21 mouse cellular contexts compared by ENCODE assay signal in the genomic region with DNA sequence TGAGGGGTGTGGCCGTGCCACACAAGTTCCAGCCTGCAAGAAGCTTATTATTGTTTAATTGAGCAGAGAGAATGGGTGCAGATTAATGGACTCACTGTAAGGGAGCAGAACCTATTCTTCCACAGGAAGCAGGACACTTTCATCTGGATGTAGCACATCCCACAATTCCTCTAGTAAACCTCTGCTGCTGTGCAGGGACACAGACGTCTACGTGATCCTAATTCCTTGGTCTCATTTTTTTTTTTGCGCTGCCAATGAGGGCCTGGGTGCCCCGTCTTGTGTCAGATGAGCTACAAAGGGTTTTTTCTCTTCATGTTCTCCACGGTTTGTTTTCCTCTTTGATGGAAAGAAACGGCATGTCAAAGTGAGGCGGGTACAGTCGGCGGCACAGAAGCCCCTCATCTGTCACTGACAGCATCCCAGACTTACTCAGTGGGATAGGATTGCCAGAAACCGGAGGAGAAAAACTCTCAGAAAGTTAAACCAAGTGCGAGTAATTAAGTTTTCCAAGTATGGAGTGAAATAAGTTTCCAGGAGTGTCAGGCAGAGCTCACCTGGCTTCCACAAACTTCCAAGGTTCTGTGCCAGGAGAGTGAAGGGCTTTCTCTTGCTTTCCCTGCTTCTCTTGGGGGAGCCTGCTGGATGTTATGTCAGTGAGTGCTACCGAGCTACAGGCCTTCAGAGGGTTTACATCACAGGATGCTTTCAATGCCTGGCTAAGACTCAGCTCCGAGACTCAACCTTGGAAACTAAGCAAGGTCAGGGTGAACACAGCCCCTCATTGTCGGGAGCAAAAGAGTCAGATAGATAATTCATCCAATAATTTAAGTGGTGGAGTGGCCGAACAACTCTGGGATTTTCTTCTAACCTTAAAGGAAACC.
DNase-seq lines count a peak whose midpoint lies in the region; ATAC-seq and TF ChIP-seq lines count a peak whose summit lies in the region.
"Had no signal": no experiment of that assay in that cellular context is flagged by ENCODE, and none has a peak within 500 bp of the region (broad histone marks: within the 10 kb centered on the region; RNA-seq: fewer than 3 reads in every experiment).

No protein-coding gene starts in this region.

- H3K36me3 ChIP-seq in hindbrain, embryonic 14.5 days (replicated peaks; ENCODE audit: control insufficient read depth, insufficient read depth) = no peaks in the 10 kb centered on the region
- H3K36me3 ChIP-seq in heart, embryonic 10.5 days = no peaks in the 10 kb centered on the region
- H3K36me3 ChIP-seq: embryonic facial prominence, embryonic 15.5 days; kidney, embryonic 15.5 days; liver, embryonic 12.5 days had no signal

- intact Hi-C loops in heart, postnatal 14 days (cut with DNase I) = no loop called here
- intact Hi-C loops in gastrocnemius, adult 2 months (cut with DNase I) = no loop called here

- no peak for TF ChIP-seq CTCF in gastrocnemius, adult 2 months (IDR thresholded peaks at IDR 0.05)

- no peaks in the 10 kb centered on the region; the same call in 1 of the 2 replicates for H3K9me3 ChIP-seq in hindbrain, embryonic 14.5 days (ENCODE audit: control insufficient read depth, low read length)
- peaks cover 2% of the 10 kb centered on the region; the same call in 1 of the 2 replicates for H3K9me3 ChIP-seq in heart, embryonic 10.5 days
- H3K9me3 ChIP-seq: embryonic facial prominence, embryonic 15.5 days; kidney, embryonic 15.5 days; liver, embryonic 12.5 days had no signal

- peak; percentile 55 for DNase-seq in heart, adult 11 months
- DNase-seq in heart, postnatal 14 days = no peak
- peak; percentile 41 for DNase-seq in embryo, embryonic 11 days
- no peak for DNase-seq in hindbrain, embryonic 14.5 days (ENCODE audit: low spot score)
- DNase-seq in neural tube, embryonic 10.5 days (ENCODE audit: extremely low spot score, low spot score) = peak; percentile 35
- DNase-seq in gastrocnemius, adult 2 months = no peak
- no peak for DNase-seq in right cerebral cortex, postnatal 25 days
- no peak for DNase-seq in heart, embryonic 10.5 days (ENCODE audit: low spot score)
- DNase-seq: adrenal gland, postnatal 14 days; cerebellum, adult 2 months; gastrocnemius, postnatal 10 days; lung, embryonic 14.5 days; lung, postnatal 4 days; right cerebral cortex, postnatal 14 days; thymus, postnatal 36 days had no signal

- peaks cover 8% of the 10 kb centered on the region for H3K4me1 ChIP-seq in hindbrain, embryonic 14.5 days (replicated peaks; ENCODE audit: control insufficient read depth, insufficient read depth, low read length)
- peaks cover 11% of the 10 kb centered on the region; the same call in 1 of the 2 replicates for H3K4me1 ChIP-seq in heart, embryonic 10.5 days
- H3K4me1 ChIP-seq: liver, embryonic 12.5 days had no signal

- H3K27ac ChIP-seq in hindbrain, embryonic 14.5 days = no peak overlapping the region
- no peak overlapping the region for H3K27ac ChIP-seq in gastrocnemius, adult 2 months
- no peak overlapping the region for H3K27ac ChIP-seq in heart, embryonic 10.5 days
- H3K27ac ChIP-seq: embryonic facial prominence, embryonic 15.5 days; heart, adult 2 months; kidney, embryonic 15.5 days; liver, embryonic 12.5 days; stomach, postnatal 0 days had no signal

- no peak overlapping the region for H3K4me2 ChIP-seq in hindbrain, embryonic 14.5 days (replicated peaks)
- H3K4me2 ChIP-seq: embryonic facial prominence, embryonic 15.5 days; kidney, embryonic 15.5 days; liver, embryonic 12.5 days; lung, embryonic 14.5 days had no signal

- WGBS in hindbrain, embryonic 14.5 days = 18% methylated on average over 16 of the region's 16 CpGs
- 61% methylated on average over 16 of the region's 16 CpGs for WGBS in heart, embryonic 10.5 days

- peak; percentile 36; the same call in 1 of the 2 replicates for ATAC-seq in hindbrain, embryonic 14.5 days (ENCODE audit: low FRiP score)
- ATAC-seq: inflammation-experienced regulatory T-cells, adult 6 months; liver, embryonic 12.5 days had no signal

- no peak overlapping the region for H3K4me3 ChIP-seq in hindbrain, embryonic 14.5 days (replicated peaks; ENCODE audit: low read length)
- H3K4me3 ChIP-seq in gastrocnemius, adult 2 months = no peak overlapping the region
- H3K4me3 ChIP-seq in heart, embryonic 10.5 days = no peak overlapping the region
- H3K4me3 ChIP-seq: embryonic facial prominence, embryonic 15.5 days; heart, adult 2 months; kidney, embryonic 15.5 days; liver, embryonic 12.5 days had no signal

- no peak overlapping the region for H3K9ac ChIP-seq in hindbrain, embryonic 14.5 days
- H3K9ac ChIP-seq: embryonic facial prominence, embryonic 15.5 days; kidney, embryonic 15.5 days; liver, embryonic 12.5 days; lung, embryonic 14.5 days had no signal

- no peaks in the 10 kb centered on the region for H3K27me3 ChIP-seq in hindbrain, embryonic 14.5 days (ENCODE audit: control insufficient read depth, insufficient read depth, low read length)
- H3K27me3 ChIP-seq in heart, embryonic 10.5 days (ENCODE audit: insufficient read depth, poor library complexity, severe bottlenecking) = no peaks in the 10 kb centered on the region
- H3K27me3 ChIP-seq: embryonic facial prominence, embryonic 15.5 days; kidney, embryonic 15.5 days; liver, embryonic 12.5 days had no signal

Comparison
In these comparisons a context has a peak if more than half of its experiments do, and no peak if none do; other contexts are left out.
1. DNase-seq: peak in heart, adult 11 months (single experiment), embryo, embryonic 11 days (single experiment) and neural tube, embryonic 10.5 days (single experiment); none in heart, postnatal 14 days (0 of 2), hindbrain, embryonic 14.5 days (single experiment), gastrocnemius, adult 2 months (single experiment), right cerebral cortex, postnatal 25 days (single experiment) and heart, embryonic 10.5 days (single experiment).